Mouse (Mus musculus) CH12.LX (cell line): Measurements from ENCODE around the gene Hcfc2.

Experiments used
- KAT2A ChIP-seq: IDR thresholded peaks from 2 replicates; pipeline ENCODE4 v1.6.1; 2012; ENCODE audit warnings: low read length, improper control_type of control experiment, inconsistent platforms; ENCODE audit not compliant: insufficient replicate concordance
- MXI1 ChIP-seq: IDR thresholded peaks from 2 replicates; pipeline ENCODE4 v1.6.1; 2011; ENCODE audit warnings: mild to moderate bottlenecking, low read depth, low read length, improper control_type of control experiment
- POLR2A ChIP-seq: IDR thresholded peaks from 2 replicates; pipeline ENCODE4 v1.6.1; 2011; ENCODE audit warnings: low read depth, mild to moderate bottlenecking, improper control_type of control experiment, low read length
- USF2 ChIP-seq: conservative IDR thresholded peaks from 2 replicates; pipeline ENCODE4 v1.6.1; 2011; ENCODE audit warnings: low read depth, low read length, improper control_type of control experiment
- ZC3H11A ChIP-seq: IDR thresholded peaks from 2 replicates; pipeline ENCODE4 v1.6.1; 2012; ENCODE audit warnings: low read depth, mild to moderate bottlenecking, inconsistent platforms, low read length, improper control_type of control experiment

- TF ChIP-seq POLR2A (no peak), ZC3H11A (no peak), KAT2A (no peak), USF2 (no peak), MXI1 (no peak)
Observed at GRCm38 (mm10) chr10:82651221-82651620, 44.7 kb upstream of the Hcfc2 start.
